Mouse (Mus musculus) kidney, postnatal 0 days (tissue): ENCODE data around the gene Rpl22. TPM values are rescaled to one million over a fixed set of nuclear protein-coding genes. Genes with fewer than 3 reads are reported as not detected.

ENCODE experiments used
- ATAC-seq: fragments of 200-750 bp; cut with Nextera tagmentation; replicated peaks from 2 replicates; pipeline ENCODE4 v1.8.0; 2017; ENCODE audit warnings: low read depth, moderate number of reproducible peaks, moderate TSS enrichment, moderate library complexity; ENCODE audit not compliant: low FRiP score
- DNase-seq: peaks from one replicate; pipeline ENCODE4 v3.0.0-alpha.2; 2016; ENCODE audit warnings: low spot score
- H3K27ac ChIP-seq: fragments of 300-500 bp; sonication (generic); 2 replicates; pipeline ENCODE4 v1.5.1; 2014; ENCODE audit warnings: mild to moderate bottlenecking
- H3K27me3 ChIP-seq: fragments of 300-500 bp; sonication (generic); 2 replicates; pipeline ENCODE4 v1.6.1; 2014; ENCODE audit warnings: low read length, mixed read lengths; ENCODE audit not compliant: insufficient read depth
- H3K36me3 ChIP-seq: fragments of 300-500 bp; sonication (generic); 2 replicates; pipeline ENCODE4 v1.6.1; 2014; ENCODE audit warnings: low read length, mixed read lengths; ENCODE audit not compliant: insufficient read depth
- H3K4me1 ChIP-seq: fragments of 300-500 bp; sonication (generic); replicated peaks from 2 replicates; pipeline ENCODE4 v1.6.1; 2014; ENCODE audit warnings: antibody characterized with exemption, low read length, mixed read lengths; ENCODE audit not compliant: insufficient read depth
- H3K4me2 ChIP-seq: fragments of 300-500 bp; sonication (generic); 2 replicates; pipeline ENCODE4 v1.6.1; 2014; ENCODE audit warnings: mild to moderate bottlenecking, low read length, moderate library complexity, mixed read lengths
- H3K4me3 ChIP-seq: fragments of 300-500 bp; sonication (generic); replicated peaks from 2 replicates; pipeline ENCODE4 v1.5.1; 2014; ENCODE audit warnings: low read depth, low read length
- H3K9ac ChIP-seq: fragments of 300-500 bp; sonication (generic); 2 replicates; pipeline ENCODE4 v1.6.1; 2014; ENCODE audit warnings: low read depth, low read length
- H3K9me3 ChIP-seq: fragments of 300-500 bp; sonication (generic); replicated peaks from 2 replicates; pipeline ENCODE4 v1.6.1; 2016; ENCODE audit warnings: low read length, inconsistent platforms, mixed read lengths
- CTCF ChIP-seq: IDR thresholded peaks from 2 replicates; pipeline ENCODE4 v1.5.1; 2016; ENCODE audit warnings: antibody characterized with exemption, low read depth, mild to moderate bottlenecking, moderate library complexity
- WGBS: fragments of 180-500 bp; shearing (Covaris S2); extraction: QIAGEN DNeasy Blood & Tissue Kit; methylation state at CpG from one replicate; pipeline ENCODE4 v1.1.7; 2014; 5-methylcytosine and 5-hydroxymethylcytosine counted together
- polyA plus RNA-seq: library from polyadenylated mRNA; unstranded; fragments of >200 nt; fragmentation: Nextera tagmentation; extraction: Ambion mirVana; gene quantifications from 2 replicates; pipeline ENCODE4 v1.2.1, GENCODE M21; 2015

Gene Rpl22
- polyA plus RNA-seq, 1 experiment from 2014 or later = 527 TPM

DNA sequence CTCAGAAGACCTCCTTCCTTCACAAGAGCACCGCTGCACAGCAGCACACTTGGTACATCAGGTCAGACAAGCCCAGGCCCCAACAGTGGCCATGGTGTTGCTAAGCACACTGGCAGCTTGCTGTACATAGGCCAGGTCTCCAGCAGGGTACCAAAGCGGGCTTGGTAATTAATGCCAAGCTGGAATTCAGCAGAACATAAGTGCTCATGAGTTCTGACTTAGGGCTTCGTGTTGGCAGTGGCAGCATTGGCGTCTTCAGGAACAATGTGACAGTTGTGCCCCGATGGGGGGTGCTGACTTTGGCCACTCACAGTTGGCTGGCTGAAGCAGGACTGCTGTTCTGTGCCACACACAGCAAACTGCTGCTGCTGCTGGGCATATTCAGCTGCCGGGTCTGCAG, 20.9 kb upstream of the Rpl22 start:
- Histone ChIP-seq H3K27me3 (no peaks in the 10 kb centered on the region), H3K4me1 (0 out of 2 replicates have a peak, but pooled peaks cover 4% of the 10 kb centered on the region), H3K4me2 (no peak overlapping the region), H3K27ac (no peak overlapping the region), H3K36me3 (peaks cover 21% of the 10 kb centered on the region; the same call in 1 of the 2 replicates), H3K4me3 (no peak overlapping the region), H3K9ac (no peak overlapping the region), H3K9me3 (no peaks in the 10 kb centered on the region)
- 94% methylated on average over 6 of the region's 6 CpGs for WGBS
- ATAC-seq (no peak), DNase-seq (no peak)
- TF ChIP-seq CTCF = no peak

DNA sequence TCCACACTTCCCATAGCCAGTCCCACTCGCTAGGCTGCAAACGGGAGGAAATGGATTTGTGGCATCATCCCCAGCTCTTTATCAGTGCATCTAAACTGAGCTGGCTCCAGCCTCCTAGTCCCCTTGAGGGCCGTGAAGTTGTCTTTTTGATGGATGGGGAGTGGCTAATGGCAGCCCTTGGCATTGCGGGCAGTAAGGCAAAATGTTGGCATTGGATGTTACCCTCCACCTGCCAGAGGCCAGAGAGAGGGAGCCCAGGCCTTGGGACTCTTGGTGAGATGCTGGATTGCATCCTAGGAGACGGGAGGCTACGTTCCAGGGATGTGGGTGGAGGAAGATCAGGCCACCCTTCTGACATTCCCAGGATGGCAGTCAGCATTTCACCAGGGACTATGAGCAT, 19.6 kb upstream of the Rpl22 start:
- DNase-seq = no peak
- Histone ChIP-seq H3K4me2 (no peak overlapping the region), H3K4me1 (no peaks in the 10 kb centered on the region), H3K27me3 (no peaks in the 10 kb centered on the region), H3K9me3 (no peaks in the 10 kb centered on the region), H3K27ac (no peak overlapping the region), H3K9ac (no peak overlapping the region), H3K36me3 (peaks cover 16% of the 10 kb centered on the region; the same call in 1 of the 2 replicates), H3K4me3 (no peak overlapping the region)
- WGBS = 62% methylated on average over 6 of the region's 6 CpGs
- TF ChIP-seq CTCF = no peak
- ATAC-seq = no peak

DNA sequence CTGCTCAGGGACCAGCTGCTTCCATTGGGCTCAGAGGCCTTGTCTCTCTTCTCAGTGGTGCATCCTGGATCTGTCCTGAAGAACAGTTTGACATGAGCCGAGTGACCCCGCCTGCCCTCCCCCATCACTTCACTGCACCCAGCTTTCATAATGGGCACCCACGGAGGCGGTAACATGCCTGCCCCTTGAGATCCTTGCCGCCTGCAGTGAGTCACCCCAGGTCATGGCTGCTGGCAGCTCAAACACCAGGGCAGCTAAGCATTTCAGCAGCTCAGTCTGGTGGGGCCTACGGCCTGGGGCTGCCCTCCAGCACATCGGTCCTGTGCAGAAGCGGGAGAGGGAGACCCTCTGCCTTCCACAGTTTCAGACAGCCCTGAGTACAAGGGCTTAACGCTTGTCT, 18.0 kb upstream of the Rpl22 start:
- 78% methylated on average over 9 of the region's 9 CpGs for WGBS
- DNase-seq (no peak), ATAC-seq (no peak)
- peaks cover 8% of the 10 kb centered on the region for H3K27me3 ChIP-seq
- no peak overlapping the region for H3K4me2 ChIP-seq
- H3K9me3 ChIP-seq = no peaks in the 10 kb centered on the region
- no peak for TF ChIP-seq CTCF
- H3K36me3 ChIP-seq = peaks cover 11% of the 10 kb centered on the region; the same call in 1 of the 2 replicates
- H3K9ac ChIP-seq = no peak overlapping the region
- peaks cover 5% of the 10 kb centered on the region for H3K4me1 ChIP-seq
- no peak overlapping the region for H3K27ac ChIP-seq
- H3K4me3 ChIP-seq = no peak overlapping the region

DNA sequence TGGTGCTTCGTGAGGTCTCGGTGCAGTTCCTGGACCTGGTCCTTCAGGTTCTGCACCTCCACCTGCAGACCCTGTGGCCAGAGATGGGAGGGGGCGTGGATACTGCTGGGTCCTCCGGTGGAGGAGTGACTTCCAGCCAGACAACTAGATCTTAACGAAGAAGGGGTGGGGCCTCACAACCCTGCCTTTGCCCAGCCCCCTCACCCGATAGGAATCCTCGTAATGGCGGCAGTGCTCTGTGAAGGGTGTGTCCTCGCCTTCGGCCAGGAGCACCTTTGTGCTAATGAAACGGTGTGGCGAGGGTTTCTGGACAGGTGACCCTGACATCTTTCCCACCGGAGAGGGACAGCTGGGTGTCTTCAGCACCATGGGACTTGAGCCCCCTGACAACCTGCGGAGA, 13.4 kb upstream of the Rpl22 start:
- no peak for TF ChIP-seq CTCF
- no peak for ATAC-seq
- peaks cover 23% of the 10 kb centered on the region for H3K4me1 ChIP-seq
- 0 out of 2 replicates have a peak overlapping the region, but pooled peaks have one; percentile 3 for H3K4me3 ChIP-seq
- peak overlapping the region; percentile 51; the same call in 1 of the 2 replicates for H3K4me2 ChIP-seq
- no peaks in the 10 kb centered on the region for H3K36me3 ChIP-seq
- no peaks in the 10 kb centered on the region for H3K9me3 ChIP-seq
- no peak overlapping the region for H3K9ac ChIP-seq
- 5% methylated on average over 14 of the region's 14 CpGs for WGBS
- DNase-seq = no peak
- no peak overlapping the region for H3K27ac ChIP-seq
- peaks cover 38% of the 10 kb centered on the region for H3K27me3 ChIP-seq

DNA sequence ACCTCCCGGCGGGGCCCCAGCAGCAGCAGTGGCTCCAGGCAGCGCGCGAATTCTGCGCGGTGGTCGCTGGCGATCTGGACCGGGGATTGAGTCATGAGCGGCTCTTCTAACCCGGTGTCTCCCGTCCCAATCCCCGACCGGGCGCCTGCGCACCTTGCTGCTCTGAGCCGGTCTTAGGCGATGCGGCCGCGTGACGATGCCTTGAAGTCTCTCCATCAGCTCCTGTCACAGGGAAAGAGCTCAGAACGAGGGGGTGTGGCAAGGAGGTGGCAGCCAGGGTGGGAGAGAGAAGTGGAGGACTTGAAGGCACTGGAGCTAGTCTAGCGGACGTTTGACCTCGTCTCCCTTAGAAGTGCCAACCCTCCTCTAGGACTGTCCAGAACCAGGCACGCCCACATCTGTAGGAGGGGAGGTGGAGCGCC, 12.3 kb upstream of the Rpl22 start:
- Histone ChIP-seq H3K9me3 (no peaks in the 10 kb centered on the region), H3K4me1 (peaks cover 23% of the 10 kb centered on the region), H3K36me3 (no peaks in the 10 kb centered on the region), H3K9ac (no peak overlapping the region), H3K27ac (no peak overlapping the region), H3K4me3 (peak overlapping the region; percentile 26), H3K27me3 (peaks cover 39% of the 10 kb centered on the region), H3K4me2 (peak overlapping the region; percentile 51)
- no peak for DNase-seq
- no peak for TF ChIP-seq CTCF
- WGBS = 0% methylated on average over 29 of the region's 29 CpGs
- peak; percentile 38; the same call in 1 of the 2 replicates for ATAC-seq

DNA sequence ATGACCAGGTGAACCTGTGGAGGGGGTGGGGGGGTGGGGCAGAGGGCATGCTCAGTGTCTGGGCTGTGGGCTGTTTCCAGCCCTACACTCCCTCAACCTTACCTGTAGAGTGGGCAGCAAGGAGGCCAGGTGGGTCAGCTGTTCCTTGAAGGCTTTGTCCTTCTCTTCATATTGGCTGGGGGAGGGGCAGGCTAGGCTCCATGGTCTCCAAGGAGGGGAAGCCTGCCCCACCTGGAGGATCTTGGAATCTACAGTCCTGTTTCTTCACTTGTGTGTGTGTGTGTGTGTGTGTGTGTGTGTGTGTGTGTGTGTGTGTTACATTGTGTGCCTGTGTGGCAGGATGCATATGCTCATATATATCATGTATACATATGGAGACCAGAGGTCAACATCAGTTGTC, 11.6 kb upstream of the Rpl22 start:
- Histone ChIP-seq H3K4me1 (peaks cover 29% of the 10 kb centered on the region), H3K27ac (no peak overlapping the region), H3K36me3 (no peaks in the 10 kb centered on the region), H3K4me3 (no peak overlapping the region), H3K4me2 (peak overlapping the region; percentile 51), H3K9me3 (no peaks in the 10 kb centered on the region), H3K9ac (no peak overlapping the region), H3K27me3 (peaks cover 39% of the 10 kb centered on the region)
- ATAC-seq (peak; percentile 38), DNase-seq (peak; percentile 74)
- peak; percentile 65 for TF ChIP-seq CTCF
